ENCODE assay signal across 1 mouse cellular context in the genomic region with DNA sequence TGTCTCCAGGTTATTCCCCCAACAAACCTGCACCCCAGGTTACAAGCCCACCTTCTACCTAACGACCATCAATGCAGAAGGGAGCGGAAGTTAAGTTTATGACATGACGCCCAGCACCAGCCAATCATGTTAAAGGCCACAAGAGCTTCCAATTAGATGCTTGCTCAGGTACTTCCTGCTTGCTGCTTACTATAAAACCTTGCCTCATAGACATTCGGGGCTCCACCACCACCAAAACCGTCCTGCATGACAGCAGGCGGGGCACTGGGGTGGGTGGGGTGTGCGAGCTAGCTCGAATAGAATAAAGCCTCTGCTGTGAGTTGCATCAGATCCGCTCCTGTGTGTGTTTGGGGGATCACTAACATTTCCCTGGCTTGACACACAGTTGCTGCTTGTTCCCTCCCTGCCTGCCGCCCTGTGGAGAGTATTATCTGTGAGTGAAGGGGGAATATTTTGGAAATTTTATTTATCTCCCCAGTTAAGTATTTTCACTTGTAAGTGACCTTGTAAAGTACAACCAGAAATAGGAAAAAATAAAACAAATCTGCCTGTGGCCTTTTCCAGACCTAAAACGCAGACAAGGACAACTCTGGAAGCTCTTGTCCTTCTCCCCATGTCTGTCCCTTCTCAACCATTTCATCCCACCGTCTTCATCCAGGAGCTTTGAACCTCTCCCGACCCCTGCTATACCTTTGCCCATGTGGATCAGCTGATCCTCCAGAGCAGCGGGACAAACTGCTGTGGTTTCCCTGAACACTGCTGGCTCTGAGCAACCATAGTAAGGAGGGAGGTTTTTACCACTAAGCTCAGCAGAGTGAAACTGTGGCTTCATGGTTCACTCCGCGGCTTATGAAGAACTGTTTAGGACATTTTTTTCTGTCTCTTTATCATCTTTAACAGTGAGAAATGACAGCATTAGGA.
TF ChIP-seq lines count a peak whose summit lies in the region.

No protein-coding gene starts in this region.

TF ChIP-seq in MEL, 35 proteins besides CTCF, POLR2A, EP300 and RAD21 (continued from another document):
- TF ChIP-seq NELFE (IDR thresholded peaks at IDR 0.05; ENCODE audit: low read depth, low read length) (peak; percentile 48; the same call in 1 of the 2 replicates), ELF1 (IDR thresholded peaks at IDR 0.05; ENCODE audit: low read depth, low read length) (peak; percentile 78), CHD2 (IDR thresholded peaks at IDR 0.05; ENCODE audit: low read length) (no peak), RCOR1 (IDR thresholded peaks at IDR 0.05; ENCODE audit: low read depth, low read length) (no peak), ZNF384 (IDR thresholded peaks at IDR 0.05; ENCODE audit: low read depth, low read length) (no peak), GABPA (IDR thresholded peaks at IDR 0.05; ENCODE audit: low read depth, low read length) (no peak), KAT2A (conservative IDR thresholded peaks at IDR 0.05; ENCODE audit: low read depth, low read length) (no peak), SMC3 (IDR thresholded peaks at IDR 0.05; ENCODE audit: low read depth, low read length) (0 out of 2 replicates have a peak, but pooled peaks have one; percentile 4), NRF1 (IDR thresholded peaks at IDR 0.05; ENCODE audit: insufficient read depth, low read depth, low read length, poor library complexity, severe bottlenecking) (no peak), MAZ (IDR thresholded peaks at IDR 0.05; ENCODE audit: low read depth, low read length) (peak; percentile 84), MYC (IDR thresholded peaks at IDR 0.05; ENCODE audit: low read depth, low read length) (no peak), POLR2AphosphoS2 (IDR thresholded peaks at IDR 0.05; ENCODE audit: low read length) (peak; percentile 33; the same call in 1 of the 2 replicates), CHD1 (IDR thresholded peaks at IDR 0.05; ENCODE audit: low read depth, low read length) (no peak), GATA1 (IDR thresholded peaks at IDR 0.05; ENCODE audit: low read depth, low read length) (0 out of 2 replicates have a peak, but pooled peaks have one; percentile 4), MAX (IDR thresholded peaks at IDR 0.05; ENCODE audit: low read length) (no peak), MEF2A (IDR thresholded peaks at IDR 0.05; ENCODE audit: extremely low read depth, insufficient replicate concordance, low read depth, low read length, poor library complexity, severe bottlenecking) (no peak), MAFK (IDR thresholded peaks at IDR 0.05; ENCODE audit: borderline replicate concordance, low read depth, low read length) (no peak), SIN3A (IDR thresholded peaks at IDR 0.05; ENCODE audit: low read length) (peak; percentile 8), E2F4 (IDR thresholded peaks at IDR 0.05; ENCODE audit: borderline replicate concordance, low read depth, low read length) (no peak), MYB (IDR thresholded peaks at IDR 0.05; ENCODE audit: low read depth, low read length) (no peak), JUND (IDR thresholded peaks at IDR 0.05; ENCODE audit: low read depth, low read length) (no peak), ZC3H11A (IDR thresholded peaks at IDR 0.05; ENCODE audit: low read depth, low read length) (no peak), MXI1 (IDR thresholded peaks at IDR 0.05; ENCODE audit: low read depth, low read length) (no peak; the same call in 1 of the 2 replicates), ZMIZ1 (IDR thresholded peaks at IDR 0.05; ENCODE audit: low read depth, low read length) (peak; percentile 71), POLR2AphosphoS5 (IDR thresholded peaks at IDR 0.05; ENCODE audit: borderline replicate concordance, low read depth, low read length) (no peak; the same call in 1 of the 2 replicates), HCFC1 (IDR thresholded peaks at IDR 0.05; ENCODE audit: low read depth, low read length) (peak; percentile 26; the same call in 1 of the 2 replicates), UBTF (IDR thresholded peaks at IDR 0.05; ENCODE audit: borderline replicate concordance, insufficient read depth, low read depth, low read length) (no peak), ZKSCAN1 (IDR thresholded peaks at IDR 0.05; ENCODE audit: low read depth, low read length) (no peak), BHLHE40 (IDR thresholded peaks at IDR 0.05; ENCODE audit: borderline replicate concordance, low read depth, low read length) (no peak), USF1 (IDR thresholded peaks at IDR 0.05; ENCODE audit: low read depth, low read length) (no peak), TCF12 (IDR thresholded peaks at IDR 0.05; ENCODE audit: low read depth, low read length) (no peak)
TF ChIP-seq in MEL: peak in this region for 11.
